Mouse (Mus musculus): Measurements from ENCODE around the gene Padi3. TPM values are rescaled to one million over a fixed set of nuclear protein-coding genes. Genes with fewer than 3 reads are reported as not detected.

Gene Padi3
- polyA plus RNA-seq, 1 experiment from 2014 or later = not detected

DNA sequence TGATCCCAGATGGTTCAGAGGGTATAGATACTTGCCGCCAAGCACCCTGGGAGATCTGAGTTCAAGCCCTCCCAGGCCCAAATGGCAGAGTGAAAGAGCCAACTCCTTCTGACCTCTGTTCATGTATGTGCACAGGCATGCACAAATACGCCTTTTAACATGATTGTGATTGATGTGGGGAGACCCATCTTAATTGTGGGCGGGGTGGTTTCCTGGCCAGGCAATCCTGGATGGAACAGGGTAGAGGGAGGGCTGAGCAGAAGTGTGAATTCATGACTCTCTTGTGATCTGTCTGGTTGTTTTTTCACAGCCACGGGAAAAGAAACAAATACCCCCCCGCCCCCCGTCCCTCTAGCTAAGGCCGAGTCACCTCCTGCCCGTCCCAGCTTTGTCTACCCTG lies 22.4 kb upstream of the Padi3 start:
- WGBS = 49% methylated on average over 8 of the region's 8 CpGs
- Histone ChIP-seq H3K36me3 (replicated peaks; ENCODE audit: control insufficient read depth, insufficient read depth, low read depth, low read length) (no peaks in the 10 kb centered on the region), H3K27me3 (ENCODE audit: control insufficient read depth, insufficient read depth, low read length) (0 out of 2 replicates have a peak, but pooled peaks cover 2% of the 10 kb centered on the region), H3K27ac (replicated peaks; ENCODE audit: low read depth, low read length) (no peak overlapping the region), H3K4me2 (ENCODE audit: low read depth, low read length) (no peak overlapping the region), H3K9me3 (replicated peaks; ENCODE audit: control insufficient read depth, low read length) (no peaks in the 10 kb centered on the region), H3K4me1 (ENCODE audit: control insufficient read depth, insufficient read depth, low read length) (no peaks in the 10 kb centered on the region), H3K4me3 (ENCODE audit: low read depth, low read length) (no peak overlapping the region), H3K9ac (replicated peaks; ENCODE audit: low read length) (no peak overlapping the region)
- DNase-seq (ENCODE audit: low spot score) (no peak), ATAC-seq (replicated peaks; ENCODE audit: insufficient number of reproducible peaks, low FRiP score, low TSS enrichment, low read depth) (no peak)

- 91% methylated on average over 4 of the region's 4 CpGs for WGBS
- Histone ChIP-seq H3K4me3 (ENCODE audit: low read depth, low read length) (no peak overlapping the region), H3K27ac (replicated peaks; ENCODE audit: low read depth, low read length) (no peak overlapping the region), H3K4me1 (ENCODE audit: control insufficient read depth, insufficient read depth, low read length) (no peaks in the 10 kb centered on the region), H3K27me3 (ENCODE audit: control insufficient read depth, insufficient read depth, low read length) (0 out of 2 replicates have a peak, but pooled peaks cover 2% of the 10 kb centered on the region), H3K36me3 (replicated peaks; ENCODE audit: control insufficient read depth, insufficient read depth, low read depth, low read length) (no peaks in the 10 kb centered on the region), H3K4me2 (ENCODE audit: low read depth, low read length) (no peak overlapping the region), H3K9me3 (replicated peaks; ENCODE audit: control insufficient read depth, low read length) (no peaks in the 10 kb centered on the region), H3K9ac (replicated peaks; ENCODE audit: low read length) (no peak overlapping the region)
- DNase-seq (ENCODE audit: low spot score) (no peak), ATAC-seq (replicated peaks; ENCODE audit: insufficient number of reproducible peaks, low FRiP score, low TSS enrichment, low read depth) (no peak)
These were observed 21.4 kb upstream of the Padi3 start for GRCm38 (mm10) chr4:140831808-140832207.

DNA sequence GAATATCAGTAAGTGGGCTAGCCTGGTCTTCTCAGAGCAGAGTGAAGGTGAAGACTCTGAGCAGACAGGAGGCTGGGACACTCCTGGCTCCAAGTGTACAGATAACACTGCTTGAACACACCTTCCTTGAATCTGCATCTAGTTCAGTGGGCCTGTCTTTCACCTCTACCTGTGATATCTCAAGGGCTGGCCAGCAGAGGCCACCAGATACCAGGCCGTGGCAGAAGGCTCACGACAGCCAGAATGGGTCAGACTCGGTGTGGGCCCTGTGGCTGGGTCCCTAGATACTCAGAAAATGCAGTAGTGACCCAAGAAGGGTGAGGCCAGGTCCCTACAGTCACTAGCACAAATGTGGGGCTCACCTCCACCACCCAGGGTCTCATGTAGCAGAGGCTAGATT lies 16.8 kb upstream of the Padi3 start:
- Histone ChIP-seq H3K27me3 (ENCODE audit: control insufficient read depth, insufficient read depth, low read length) (no peaks in the 10 kb centered on the region), H3K4me2 (ENCODE audit: low read depth, low read length) (no peak overlapping the region), H3K9ac (replicated peaks; ENCODE audit: low read length) (no peak overlapping the region), H3K4me1 (ENCODE audit: control insufficient read depth, insufficient read depth, low read length) (no peaks in the 10 kb centered on the region), H3K27ac (replicated peaks; ENCODE audit: low read depth, low read length) (no peak overlapping the region), H3K4me3 (ENCODE audit: low read depth, low read length) (no peak overlapping the region), H3K9me3 (replicated peaks; ENCODE audit: control insufficient read depth, low read length) (peaks cover 3% of the 10 kb centered on the region), H3K36me3 (replicated peaks; ENCODE audit: control insufficient read depth, insufficient read depth, low read depth, low read length) (no peaks in the 10 kb centered on the region)
- DNase-seq (ENCODE audit: low spot score) (no peak), ATAC-seq (replicated peaks; ENCODE audit: insufficient number of reproducible peaks, low FRiP score, low TSS enrichment, low read depth) (no peak)
- WGBS = 56% methylated on average over 3 of the region's 3 CpGs

DNA sequence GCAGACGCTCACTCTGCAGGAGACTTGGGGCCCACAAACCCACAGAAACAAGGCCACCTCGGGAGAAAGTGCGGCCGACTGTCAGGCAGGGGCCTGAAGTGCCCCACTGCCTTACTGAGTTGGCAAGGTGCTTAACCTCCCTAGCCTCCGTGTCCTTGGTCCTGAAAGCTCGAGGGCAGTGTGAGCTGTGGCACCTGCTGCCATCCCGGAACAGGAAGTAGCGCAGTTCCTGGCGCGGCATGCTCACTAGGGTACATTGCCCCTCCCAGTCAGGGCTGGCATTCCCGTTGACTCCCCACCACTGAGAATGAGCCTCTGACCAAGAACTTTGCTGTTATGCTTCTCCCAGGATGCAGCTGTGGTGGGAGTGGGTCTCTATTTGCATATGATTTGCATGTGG lies 15.5 kb upstream of the Padi3 start:
- no peaks in the 10 kb centered on the region for H3K27me3 ChIP-seq (ENCODE audit: control insufficient read depth, insufficient read depth, low read length)
- H3K4me3 ChIP-seq (ENCODE audit: low read depth, low read length) = no peak overlapping the region
- DNase-seq (ENCODE audit: low spot score) (no peak), ATAC-seq (replicated peaks; ENCODE audit: insufficient number of reproducible peaks, low FRiP score, low TSS enrichment, low read depth) (no peak)
- H3K4me1 ChIP-seq (ENCODE audit: control insufficient read depth, insufficient read depth, low read length) = no peaks in the 10 kb centered on the region
- no peak overlapping the region for H3K27ac ChIP-seq (replicated peaks; ENCODE audit: low read depth, low read length)
- peaks cover 3% of the 10 kb centered on the region for H3K9me3 ChIP-seq (replicated peaks; ENCODE audit: control insufficient read depth, low read length)
- H3K4me2 ChIP-seq (ENCODE audit: low read depth, low read length) = no peak overlapping the region
- H3K9ac ChIP-seq (replicated peaks; ENCODE audit: low read length) = no peak overlapping the region
- 66% methylated on average over 11 of the region's 11 CpGs for WGBS
- no peaks in the 10 kb centered on the region for H3K36me3 ChIP-seq (replicated peaks; ENCODE audit: control insufficient read depth, insufficient read depth, low read depth, low read length)

DNA sequence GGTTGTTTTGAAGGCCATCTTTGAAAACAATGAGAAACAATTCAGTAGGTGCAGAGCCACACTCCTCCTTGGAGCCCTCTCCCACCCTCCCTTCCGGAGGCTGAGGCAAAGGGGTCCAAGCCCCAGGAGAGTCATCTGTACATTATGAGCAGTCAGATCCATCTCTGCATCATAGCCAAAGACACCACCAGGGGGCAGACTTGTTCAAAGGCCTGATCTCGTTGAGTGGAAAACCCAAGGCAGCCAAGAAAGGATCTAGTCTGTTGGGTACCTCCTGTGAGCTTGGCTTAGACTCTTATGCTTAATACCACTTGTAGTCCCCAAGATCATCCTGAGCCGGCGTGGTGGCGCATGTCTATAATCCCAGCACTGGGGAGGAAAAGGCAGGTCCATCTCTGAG lies 11.5 kb upstream of the Padi3 start:
- peak; percentile 51 for DNase-seq (ENCODE audit: low spot score)
- H3K4me1 ChIP-seq (ENCODE audit: control insufficient read depth, insufficient read depth, low read length) = no peaks in the 10 kb centered on the region
- WGBS = 70% methylated on average over 5 of the region's 5 CpGs
- no peaks in the 10 kb centered on the region for H3K36me3 ChIP-seq (replicated peaks; ENCODE audit: control insufficient read depth, insufficient read depth, low read depth, low read length)
- H3K27ac ChIP-seq (replicated peaks; ENCODE audit: low read depth, low read length) = no peak overlapping the region
- H3K4me3 ChIP-seq (ENCODE audit: low read depth, low read length) = no peak overlapping the region
- H3K4me2 ChIP-seq (ENCODE audit: low read depth, low read length) = no peak overlapping the region
- H3K27me3 ChIP-seq (ENCODE audit: control insufficient read depth, insufficient read depth, low read length) = no peaks in the 10 kb centered on the region
- H3K9ac ChIP-seq (replicated peaks; ENCODE audit: low read length) = no peak overlapping the region
- peaks cover 3% of the 10 kb centered on the region for H3K9me3 ChIP-seq (replicated peaks; ENCODE audit: control insufficient read depth, low read length)
- ATAC-seq (replicated peaks; ENCODE audit: insufficient number of reproducible peaks, low FRiP score, low TSS enrichment, low read depth) = no peak

DNA sequence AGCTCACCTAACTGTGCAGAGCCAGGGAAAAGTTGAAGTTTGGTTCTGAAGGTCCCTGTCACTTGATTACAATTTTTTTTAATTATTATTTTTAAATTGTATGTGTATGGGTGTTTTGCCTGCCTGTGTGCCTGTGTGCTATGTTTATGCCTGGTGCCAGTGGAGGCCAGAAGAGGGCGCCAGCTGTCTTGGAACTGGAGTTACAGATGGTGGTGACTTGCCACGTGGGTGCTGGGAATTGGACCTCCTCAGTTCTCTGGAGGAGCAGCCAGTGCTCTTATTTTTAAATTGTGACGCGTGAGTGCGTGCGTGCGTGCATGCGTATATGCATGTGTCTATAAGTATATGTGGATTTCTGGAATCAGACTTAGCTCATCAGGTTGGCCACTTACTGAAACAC lies 7.0 kb upstream of the Padi3 start:
- WGBS = 91% methylated on average over 8 of the region's 8 CpGs
- H3K4me1 ChIP-seq (ENCODE audit: control insufficient read depth, insufficient read depth, low read length) = peaks cover 6% of the 10 kb centered on the region
- no peak for DNase-seq (ENCODE audit: low spot score)
- H3K36me3 ChIP-seq (replicated peaks; ENCODE audit: control insufficient read depth, insufficient read depth, low read depth, low read length) = no peaks in the 10 kb centered on the region
- no peak overlapping the region for H3K9ac ChIP-seq (replicated peaks; ENCODE audit: low read length)
- H3K4me3 ChIP-seq (ENCODE audit: low read depth, low read length) = no peak overlapping the region
- H3K4me2 ChIP-seq (ENCODE audit: low read depth, low read length) = no peak overlapping the region
- no peaks in the 10 kb centered on the region for H3K27me3 ChIP-seq (ENCODE audit: control insufficient read depth, insufficient read depth, low read length)
- H3K27ac ChIP-seq (replicated peaks; ENCODE audit: low read depth, low read length) = no peak overlapping the region
- ATAC-seq (replicated peaks; ENCODE audit: insufficient number of reproducible peaks, low FRiP score, low TSS enrichment, low read depth) = no peak
- no peaks in the 10 kb centered on the region for H3K9me3 ChIP-seq (replicated peaks; ENCODE audit: control insufficient read depth, low read length)

GRCm38 (mm10) chr4:140815996-140816917 lies 5.8 kb upstream of the Padi3 start:
- DNase-seq (ENCODE audit: low spot score) (no peak), ATAC-seq (replicated peaks; ENCODE audit: insufficient number of reproducible peaks, low FRiP score, low TSS enrichment, low read depth) (no peak)
- Histone ChIP-seq H3K9me3 (replicated peaks; ENCODE audit: control insufficient read depth, low read length) (no peaks in the 10 kb centered on the region), H3K9ac (replicated peaks; ENCODE audit: low read length) (no peak overlapping the region), H3K36me3 (replicated peaks; ENCODE audit: control insufficient read depth, insufficient read depth, low read depth, low read length) (no peaks in the 10 kb centered on the region), H3K4me2 (ENCODE audit: low read depth, low read length) (no peak overlapping the region), H3K4me3 (ENCODE audit: low read depth, low read length) (no peak overlapping the region), H3K4me1 (ENCODE audit: control insufficient read depth, insufficient read depth, low read length) (peaks cover 6% of the 10 kb centered on the region), H3K27me3 (ENCODE audit: control insufficient read depth, insufficient read depth, low read length) (no peaks in the 10 kb centered on the region), H3K27ac (replicated peaks; ENCODE audit: low read depth, low read length) (no peak overlapping the region)
- WGBS = 58% methylated on average over 10 of the region's 10 CpGs

DNA sequence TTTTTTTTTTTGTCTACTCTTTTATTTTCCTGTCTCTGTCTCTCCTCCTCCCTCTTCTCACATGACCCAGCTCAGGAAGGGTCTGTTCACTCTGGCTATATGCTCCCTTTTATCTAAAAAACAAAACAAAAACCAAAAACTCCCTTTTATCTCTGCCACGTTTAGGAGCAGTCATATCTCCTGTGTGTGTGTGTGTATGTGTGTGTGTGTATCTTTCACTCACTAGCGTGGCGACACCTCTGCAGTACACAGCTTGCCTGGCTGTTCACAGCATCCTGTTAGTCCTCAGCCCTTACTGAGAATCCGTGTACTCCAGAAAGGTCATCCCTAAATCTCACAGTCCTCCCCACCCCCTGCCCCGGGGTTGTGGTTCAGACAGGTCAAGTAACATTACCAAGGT lies 5.0 kb upstream of the Padi3 start:
- no peak overlapping the region for H3K4me3 ChIP-seq (ENCODE audit: low read depth, low read length)
- H3K36me3 ChIP-seq (replicated peaks; ENCODE audit: control insufficient read depth, insufficient read depth, low read depth, low read length) = no peaks in the 10 kb centered on the region
- H3K4me2 ChIP-seq (ENCODE audit: low read depth, low read length) = no peak overlapping the region
- no peaks in the 10 kb centered on the region for H3K9me3 ChIP-seq (replicated peaks; ENCODE audit: control insufficient read depth, low read length)
- H3K27me3 ChIP-seq (ENCODE audit: control insufficient read depth, insufficient read depth, low read length) = no peaks in the 10 kb centered on the region
- DNase-seq (ENCODE audit: low spot score) = no peak
- H3K27ac ChIP-seq (replicated peaks; ENCODE audit: low read depth, low read length) = no peak overlapping the region
- H3K9ac ChIP-seq (replicated peaks; ENCODE audit: low read length) = no peak overlapping the region
- 61% methylated on average over 5 of the region's 5 CpGs for WGBS
- peaks cover 6% of the 10 kb centered on the region for H3K4me1 ChIP-seq (ENCODE audit: control insufficient read depth, insufficient read depth, low read length)
- no peak for ATAC-seq (replicated peaks; ENCODE audit: insufficient number of reproducible peaks, low FRiP score, low TSS enrichment, low read depth)
